Mouse (Mus musculus) brain, embryonic 14.5 days (tissue): ENCODE measurements around the gene Vmn1r208.
"Not testable (repeated sequence)": the region's sequence is repeated elsewhere in the genome, so short reads cannot be mapped to it uniquely, and the experiment has no call there.

Source experiments
- CTCF ChIP-seq: fragments of 200-500 bp; IDR thresholded peaks from 2 replicates; pipeline ENCODE4 v1.5.1; 2012; ENCODE audit warnings: inconsistent platforms, mild to moderate bottlenecking, moderate library complexity, borderline replicate concordance; ENCODE audit not compliant: insufficient read depth, insufficient read length; ENCODE audit errors: extremely low read depth
- POLR2A ChIP-seq: fragments of 200-500 bp; IDR thresholded peaks from 2 replicates; pipeline ENCODE4 v1.6.1; 2012; ENCODE audit warnings: mild to moderate bottlenecking, inconsistent platforms, borderline replicate concordance; ENCODE audit not compliant: poor library complexity, insufficient read depth, insufficient read length, severe bottlenecking; ENCODE audit errors: extremely low read depth

DNA sequence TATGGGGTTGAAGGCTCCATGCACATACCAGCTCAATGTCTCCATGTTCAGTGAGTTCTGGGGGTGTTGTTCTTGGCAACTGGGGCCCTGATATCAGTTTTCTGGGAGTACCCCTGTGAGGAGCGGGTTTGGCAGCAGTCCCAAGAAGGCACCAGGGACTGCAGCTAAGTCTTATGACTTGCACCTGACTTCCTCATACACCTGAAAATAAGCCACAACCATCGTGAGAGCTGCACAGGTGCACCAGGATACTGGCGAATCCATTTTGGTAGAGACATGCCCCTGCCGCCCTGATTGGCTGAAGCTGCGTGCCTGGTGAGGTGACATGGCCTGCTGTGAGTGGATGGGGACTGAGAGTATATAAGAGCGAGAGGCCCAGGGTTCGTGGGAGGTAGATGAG is at the start of gene Vmn1r208:
- TF ChIP-seq CTCF, POLR2A: not testable (repeated sequence)
